Comparison of ENCODE assay signal across 8 mouse cellular contexts in genomic region chr11:116030898-116031845, GRCm38 (mm10). TPM values are rescaled to one million over a fixed set of nuclear protein-coding genes. Genes with fewer than 3 reads are reported as not detected.
A peak's percentile ranks its signal among the peaks of the same experiment; 100 is the strongest.
DNase-seq lines count a peak whose midpoint lies in the region; ATAC-seq and TF ChIP-seq lines count a peak whose summit lies in the region.

No protein-coding gene starts in this region.

- no peak for TF ChIP-seq POLR2A in myocyte (IDR thresholded peaks at IDR 0.05; ENCODE audit: insufficient read length, low read depth)

- peak overlapping the region; percentile 65 for H3ac ChIP-seq in myocyte (ENCODE audit: control insufficient read depth, insufficient read length)

- ATAC-seq in liver, embryonic 13.5 days (ENCODE audit: low read depth), result peak; percentile 16

- peaks cover 44% of the 10 kb centered on the region for H3K4me1 ChIP-seq in liver, embryonic 13.5 days (replicated peaks)

- no peaks in the 10 kb centered on the region for H3K27me3 ChIP-seq in liver, embryonic 13.5 days
- H3K27me3 ChIP-seq in myocyte (ENCODE audit: control insufficient read depth, insufficient read depth, insufficient read length), result no peaks in the 10 kb centered on the region

- H3K4me2 ChIP-seq in liver, embryonic 13.5 days, result peak overlapping the region; percentile 94
- peak overlapping the region; percentile 94 for H3K4me2 ChIP-seq in myocyte (ENCODE audit: low read depth)

- peaks cover 23% of the 10 kb centered on the region; the same call in 1 of the 2 replicates for H3K36me3 ChIP-seq in liver, embryonic 13.5 days
- H3K36me3 ChIP-seq in myocyte (ENCODE audit: control insufficient read depth, insufficient read depth), result no peaks in the 10 kb centered on the region

- intact Hi-C loops in heart, postnatal 14 days (cut with DNase I), result loop anchor here (2.0 kb wide), 1 partner anchor 100 kb away; the partner anchor contains the start of gene Trim65

- H3K27ac ChIP-seq in liver, embryonic 13.5 days, result peak overlapping the region; percentile 98

- H3K9me3 ChIP-seq in liver, embryonic 13.5 days (replicated peaks), result no peaks in the 10 kb centered on the region

- peak; percentile 51 for DNase-seq in adrenal gland, postnatal 14 days
- no peak for DNase-seq in adrenal gland, postnatal 25 days
- DNase-seq in urinary bladder, postnatal 36 days (ENCODE audit: low spot score in 2 of 2), result peak; percentile 26 to 49
- DNase-seq in urinary bladder, postnatal 10 days (ENCODE audit: low spot score), result no peak
- DNase-seq in heart, postnatal 14 days, result peak; percentile 28 to 45
- peak; percentile 47 for DNase-seq in liver, embryonic 13.5 days
- no peak for DNase-seq in adrenal gland, postnatal 10 days

- H3K79me2 ChIP-seq in myocyte (ENCODE audit: control insufficient read depth, insufficient read depth), result peaks cover 57% of the 10 kb centered on the region

- H3K4me3 ChIP-seq in liver, embryonic 13.5 days (replicated peaks), result peak overlapping the region; percentile 85
- peak overlapping the region; percentile 67 for H3K4me3 ChIP-seq in myocyte

- H3K9ac ChIP-seq in liver, embryonic 13.5 days, result peak overlapping the region; percentile 96

- WGBS in liver, embryonic 13.5 days (ENCODE audit: insufficient replicate concordance), result 21% methylated on average over 14 of the region's 14 CpGs

TF ChIP-seq in myocyte, 11 proteins besides CTCF, POLR2A, EP300 and RAD21:
- TF ChIP-seq CEBPB (IDR thresholded peaks at IDR 0.05; ENCODE audit: insufficient read depth, poor library complexity, severe bottlenecking) (no peak), POLR2AphosphoS2 (IDR thresholded peaks at IDR 0.05; ENCODE audit: insufficient read length, low read depth) (peak; percentile 64)
TF ChIP-seq in myocyte: peak in this region for 1.

RNA-seq across cellular contexts. Expression of gene Unk, which starts 1.1 kb away (rescaled TPM):
- total RNA-seq in adrenal gland, postnatal 14 days (2021), result 20.6 and 24.4 TPM in 2 replicates
- 25.8 and 27.4 TPM in 2 replicates for total RNA-seq in adrenal gland, postnatal 25 days (2021)
- 10 to 100 TPM; 12.2 to 12.9 TPM for total RNA-seq in heart, postnatal 14 days (2021)
- polyA plus RNA-seq in liver, embryonic 13.5 days (2015; fragmentation: Nextera tagmentation; extraction: Ambion mirVana), result 9.8 and 10.7 TPM in 2 replicates
- 15.3 TPM for polyA plus RNA-seq in myocyte (2012; fragmentation: generic; extraction: Trizol)
- 10 to 100 TPM; 21.0 to 26.0 TPM for total RNA-seq in adrenal gland, postnatal 10 days (2021)

RNA-seq across cellular contexts. Expression of gene H3f3b, which starts 3.4 kb away (rescaled TPM):
- total RNA-seq in adrenal gland, postnatal 14 days (2021), result 340 and 347 TPM in 2 replicates
- total RNA-seq in adrenal gland, postnatal 25 days (2021), result 265 and 377 TPM in 2 replicates
- 100 to 1,000 TPM; 184 to 193 TPM for total RNA-seq in heart, postnatal 14 days (2021)
- polyA plus RNA-seq in liver, embryonic 13.5 days (2015; fragmentation: Nextera tagmentation; extraction: Ambion mirVana), result 785 and 880 TPM in 2 replicates
- 502 TPM for polyA plus RNA-seq in myocyte (2012; fragmentation: generic; extraction: Trizol)
- total RNA-seq in adrenal gland, postnatal 10 days (2021), result 100 to 1,000 TPM; 401 to 426 TPM

RNA-seq across cellular contexts. Expression of gene Galk1, which starts 18.7 kb away (rescaled TPM):
- 41.5 and 51.9 TPM in 2 replicates for total RNA-seq in adrenal gland, postnatal 14 days (2021)
- total RNA-seq in adrenal gland, postnatal 25 days (2021), result 31.8 and 49.7 TPM in 2 replicates
- total RNA-seq in heart, postnatal 14 days (2021), result 10 to 100 TPM; 18.6 to 19.3 TPM
- 164 and 165 TPM in 2 replicates for polyA plus RNA-seq in liver, embryonic 13.5 days (2015; fragmentation: Nextera tagmentation; extraction: Ambion mirVana)
- 172 TPM for polyA plus RNA-seq in myocyte (2012; fragmentation: generic; extraction: Trizol)
- total RNA-seq in adrenal gland, postnatal 10 days (2021), result 10 to 100 TPM; 67.0 to 90.6 TPM

RNA-seq across cellular contexts. Expression of gene Unc13d, which starts 46.6 kb away (rescaled TPM):
- total RNA-seq in adrenal gland, postnatal 14 days (2021), result 0.74 and 4.0 TPM in 2 replicates
- total RNA-seq in adrenal gland, postnatal 25 days (2021), result 0.24 and 0.79 TPM in 2 replicates
- total RNA-seq in heart, postnatal 14 days (2021), result 1 to 10 TPM in 1 of 2 experiments, under 1 TPM in 1; 0.81 to 1.7 TPM
- polyA plus RNA-seq in liver, embryonic 13.5 days (2015; fragmentation: Nextera tagmentation; extraction: Ambion mirVana), result 31.6 and 32.7 TPM in 2 replicates
- polyA plus RNA-seq in myocyte (2012; fragmentation: generic; extraction: Trizol), result 9.1 TPM
- total RNA-seq in adrenal gland, postnatal 10 days (2021), result 1 to 10 TPM; 2.3 to 2.7 TPM

RNA-seq across cellular contexts. Expression of gene Wbp2, which starts 55.6 kb away (rescaled TPM):
- total RNA-seq in adrenal gland, postnatal 14 days (2021), result 121 and 127 TPM in 2 replicates
- total RNA-seq in adrenal gland, postnatal 25 days (2021), result 189 and 195 TPM in 2 replicates
- 10 to 100 TPM; 83.6 to 89.5 TPM for total RNA-seq in heart, postnatal 14 days (2021)
- 58.9 and 81.2 TPM in 2 replicates for polyA plus RNA-seq in liver, embryonic 13.5 days (2015; fragmentation: Nextera tagmentation; extraction: Ambion mirVana)
- polyA plus RNA-seq in myocyte (2012; fragmentation: generic; extraction: Trizol), result 156 TPM
- total RNA-seq in adrenal gland, postnatal 10 days (2021), result 100 to 1,000 TPM; 103 to 110 TPM

Comparison
In these comparisons a context has a peak if more than half of its experiments do, and no peak if none do; other contexts are left out.
1. DNase-seq: peak in adrenal gland, postnatal 14 days (single experiment), urinary bladder, postnatal 36 days (2 of 2), heart, postnatal 14 days (2 of 2) and liver, embryonic 13.5 days (single experiment); none in adrenal gland, postnatal 25 days (single experiment), urinary bladder, postnatal 10 days (single experiment) and adrenal gland, postnatal 10 days (single experiment).